Mouse (Mus musculus) kidney, embryonic 16.5 days (tissue): Measurements from ENCODE around the gene Med28. TPM values are rescaled to one million over a fixed set of nuclear protein-coding genes. Genes with fewer than 3 reads are reported as not detected.

Source experiments
- ATAC-seq: fragments of 200-750 bp; cut with Nextera tagmentation; 2 replicates; pipeline ENCODE4 v1.8.0; 2017; ENCODE audit warnings: moderate TSS enrichment; ENCODE audit not compliant: low FRiP score, low TSS enrichment
- H3K27ac ChIP-seq: fragments of 300-500 bp; sonication (generic); 2 replicates; pipeline ENCODE4 v1.5.1; 2014; ENCODE audit warnings: low read length
- H3K27me3 ChIP-seq: fragments of 300-500 bp; sonication (generic); 2 replicates; pipeline ENCODE4 v1.6.1; 2014; ENCODE audit warnings: low read length, control low read depth, mixed read lengths; ENCODE audit not compliant: insufficient read depth
- H3K36me3 ChIP-seq: fragments of 300-500 bp; sonication (generic); 2 replicates; pipeline ENCODE4 v1.6.1; 2014; ENCODE audit warnings: low read length, control low read depth, mixed read lengths; ENCODE audit not compliant: insufficient read depth
- H3K4me1 ChIP-seq: fragments of 300-500 bp; sonication (generic); 2 replicates; pipeline ENCODE4 v1.6.1; 2014; ENCODE audit warnings: low read length, control low read depth, mixed read lengths; ENCODE audit not compliant: insufficient read depth
- H3K4me2 ChIP-seq: fragments of 300-500 bp; sonication (generic); replicated peaks from 2 replicates; pipeline ENCODE4 v1.6.1; 2014; ENCODE audit warnings: low read depth, low read length
- H3K4me3 ChIP-seq: fragments of 300-500 bp; sonication (generic); 2 replicates; pipeline ENCODE4 v1.5.1; 2014; ENCODE audit warnings: mild to moderate bottlenecking, low read length
- H3K9ac ChIP-seq: fragments of 300-500 bp; sonication (generic); replicated peaks from 2 replicates; pipeline ENCODE4 v1.6.1; 2014; ENCODE audit warnings: low read length
- H3K9me3 ChIP-seq: fragments of 300-500 bp; sonication (generic); 2 replicates; pipeline ENCODE4 v1.6.1; 2016; ENCODE audit warnings: low read length, control low read depth
- WGBS: fragments of 180-500 bp; shearing (Covaris S2); extraction: QIAGEN DNeasy Blood & Tissue Kit; methylation state at CpG from one replicate; pipeline ENCODE4 v1.1.7; 2014; 5-methylcytosine and 5-hydroxymethylcytosine counted together
- polyA plus RNA-seq: library from polyadenylated mRNA; unstranded; fragments of >200 nt; fragmentation: Nextera tagmentation; extraction: Ambion mirVana; gene quantifications from 2 replicates; pipeline ENCODE4 v1.2.1, GENCODE M21; 2015

Gene Med28
- polyA plus RNA-seq, 1 experiment from 2014 or later, result 292 TPM

- Histone ChIP-seq H3K4me2 (no peak overlapping the region), H3K9me3 (no peaks in the 10 kb centered on the region), H3K4me1 (peaks cover 16% of the 10 kb centered on the region), H3K36me3 (peaks cover 57% of the 10 kb centered on the region), H3K9ac (no peak overlapping the region), H3K27me3 (no peaks in the 10 kb centered on the region), H3K27ac (no peak overlapping the region), H3K4me3 (no peak overlapping the region)
- WGBS, result 90% methylated on average over 5 of the region's 5 CpGs
- no peak for ATAC-seq
These were observed 22.5 kb upstream of the Med28 start for GRCm38 (mm10) chr5:45497564-45497963.

- Histone ChIP-seq H3K4me1 (no peaks in the 10 kb centered on the region), H3K4me2 (no peak overlapping the region), H3K9me3 (no peaks in the 10 kb centered on the region), H3K27me3 (no peaks in the 10 kb centered on the region), H3K36me3 (peaks cover 58% of the 10 kb centered on the region), H3K9ac (no peak overlapping the region), H3K4me3 (no peak overlapping the region), H3K27ac (no peak overlapping the region)
- no peak for ATAC-seq
- WGBS, result 78% methylated on average over 7 of the region's 7 CpGs
These were observed 10.0 kb upstream of the Med28 start for GRCm38 (mm10) chr5:45510071-45510470.

- Histone ChIP-seq H3K4me3 (no peak overlapping the region), H3K4me1 (no peaks in the 10 kb centered on the region), H3K4me2 (no peak overlapping the region), H3K9me3 (no peaks in the 10 kb centered on the region), H3K27ac (no peak overlapping the region), H3K9ac (no peak overlapping the region), H3K27me3 (no peaks in the 10 kb centered on the region), H3K36me3 (peaks cover 40% of the 10 kb centered on the region)
- 93% methylated on average over 6 of the region's 6 CpGs for WGBS
- ATAC-seq, result no peak
These were observed 7.1 kb upstream of the Med28 start for GRCm38 (mm10) chr5:45512908-45513307.

- no peak for ATAC-seq
- Histone ChIP-seq H3K4me2 (no peak overlapping the region), H3K4me1 (no peaks in the 10 kb centered on the region), H3K4me3 (no peak overlapping the region), H3K9me3 (no peaks in the 10 kb centered on the region), H3K9ac (no peak overlapping the region), H3K36me3 (peaks cover 38% of the 10 kb centered on the region), H3K27me3 (no peaks in the 10 kb centered on the region), H3K27ac (no peak overlapping the region)
- WGBS, result 86% methylated on average over 2 of the region's 2 CpGs
These were observed 6.5 kb upstream of the Med28 start for GRCm38 (mm10) chr5:45513511-45513910.

- WGBS, result 63% methylated on average over 1 of the region's 1 CpGs
- ATAC-seq, result 0 out of 2 replicates have a peak, but pooled peaks have one; percentile 19
These were observed 5.4 kb upstream of the Med28 start for GRCm38 (mm10) chr5:45514599-45514998.

GRCm38 (mm10) chr5:45515151-45515743 lies 4.8 kb upstream of the Med28 start:
- WGBS, result 95% methylated on average over 10 of the region's 10 CpGs
- no peaks in the 10 kb centered on the region for H3K27me3 ChIP-seq
- H3K36me3 ChIP-seq, result peaks cover 28% of the 10 kb centered on the region
- no peaks in the 10 kb centered on the region for H3K9me3 ChIP-seq
- H3K4me1 ChIP-seq, result 0 out of 2 replicates have a peak, but pooled peaks cover 4% of the 10 kb centered on the region
- no peak overlapping the region for H3K4me3 ChIP-seq
- no peak overlapping the region for H3K9ac ChIP-seq
- ATAC-seq, result no peak
- no peak overlapping the region for H3K27ac ChIP-seq
- no peak overlapping the region for H3K4me2 ChIP-seq

More at GRCm38 (mm10) chr5:45514599-45514998, 5.4 kb upstream of the Med28 start:
- Histone ChIP-seq H3K9me3 (no peaks in the 10 kb centered on the region), H3K4me1 (0 out of 2 replicates have a peak, but pooled peaks cover 1% of the 10 kb centered on the region), H3K27ac (no peak overlapping the region), H3K9ac (no peak overlapping the region), H3K36me3 (peaks cover 33% of the 10 kb centered on the region), H3K4me2 (no peak overlapping the region), H3K27me3 (no peaks in the 10 kb centered on the region), H3K4me3 (no peak overlapping the region)

GRCm38 (mm10) chr5:45520809-45521110 lies 731 bp downstream of the Med28 start:
- peaks cover 13% of the 10 kb centered on the region for H3K4me1 ChIP-seq
- no peak for ATAC-seq
- H3K36me3 ChIP-seq, result peaks cover 20% of the 10 kb centered on the region
- H3K27me3 ChIP-seq, result no peaks in the 10 kb centered on the region
- no peak overlapping the region for H3K27ac ChIP-seq
- 3% methylated on average over 5 of the region's 5 CpGs for WGBS
- peak overlapping the region; percentile 78 for H3K4me3 ChIP-seq
- H3K9ac ChIP-seq, result peak overlapping the region; percentile 84
- peak overlapping the region; percentile 67 for H3K4me2 ChIP-seq
- no peaks in the 10 kb centered on the region for H3K9me3 ChIP-seq

- no peak for ATAC-seq
These were observed 1.6 kb downstream of the Med28 start for GRCm38 (mm10) chr5:45521601-45522000.

GRCm38 (mm10) chr5:45525101-45525500 lies 5.1 kb downstream of the Med28 start:
- Histone ChIP-seq H3K36me3 (peaks cover 29% of the 10 kb centered on the region), H3K9ac (no peak overlapping the region), H3K27me3 (no peaks in the 10 kb centered on the region), H3K4me2 (no peak overlapping the region), H3K4me1 (peaks cover 9% of the 10 kb centered on the region), H3K27ac (no peak overlapping the region), H3K4me3 (no peak overlapping the region), H3K9me3 (no peaks in the 10 kb centered on the region)
- no peak for ATAC-seq
- 93% methylated on average over 10 of the region's 10 CpGs for WGBS

More at GRCm38 (mm10) chr5:45521601-45522000, 1.6 kb downstream of the Med28 start:
- no peak overlapping the region for H3K27ac ChIP-seq
- H3K27me3 ChIP-seq, result no peaks in the 10 kb centered on the region
- H3K9ac ChIP-seq, result 0 out of 2 replicates have a peak overlapping the region, but pooled peaks have one; percentile 84
- peak overlapping the region; percentile 78 for H3K4me3 ChIP-seq
- H3K4me1 ChIP-seq, result peaks cover 13% of the 10 kb centered on the region
- H3K4me2 ChIP-seq, result peak overlapping the region; percentile 67
- no peaks in the 10 kb centered on the region for H3K9me3 ChIP-seq
- H3K36me3 ChIP-seq, result peaks cover 17% of the 10 kb centered on the region
- WGBS, result 88% methylated on average over 6 of the region's 6 CpGs

GRCm38 (mm10) chr5:45526338-45526737 lies 6.3 kb downstream of the Med28 start:
- Histone ChIP-seq H3K9me3 (no peaks in the 10 kb centered on the region), H3K27ac (no peak overlapping the region), H3K9ac (no peak overlapping the region), H3K36me3 (peaks cover 35% of the 10 kb centered on the region), H3K4me3 (no peak overlapping the region), H3K4me1 (peaks cover 4% of the 10 kb centered on the region), H3K4me2 (no peak overlapping the region), H3K27me3 (no peaks in the 10 kb centered on the region)
- ATAC-seq, result no peak
- 91% methylated on average over 4 of the region's 4 CpGs for WGBS
